Mouse (Mus musculus) bone marrow macrophage, adult 2 months (primary cell): Measurements from ENCODE around the gene Armcx1. TPM values are rescaled to one million over a fixed set of nuclear protein-coding genes. Genes with fewer than 3 reads are reported as not detected.
"Not testable (repeated sequence)": the region's sequence is repeated elsewhere in the genome, so short reads cannot be mapped to it uniquely, and the experiment has no call there.

ENCODE experiments used
- H3K27ac ChIP-seq: 2 replicates; pipeline ENCODE4 v1.5.1; 2012; ENCODE audit warnings: low read depth, low read length; ENCODE audit not compliant: insufficient read depth
- H3K4me1 ChIP-seq: 2 replicates; pipeline ENCODE4 v1.6.1; 2012; ENCODE audit warnings: low read length; ENCODE audit not compliant: control insufficient read depth, insufficient read depth
- H3K4me3 ChIP-seq: 2 replicates; pipeline ENCODE4 v1.5.1; 2012; ENCODE audit warnings: mild to moderate bottlenecking, low read length, moderate library complexity; ENCODE audit not compliant: insufficient read depth
- CTCF ChIP-seq: IDR thresholded peaks from 2 replicates; pipeline ENCODE4 v1.5.1; 2012; ENCODE audit warnings: low read depth, mild to moderate bottlenecking, low read length, moderate library complexity
- POLR2A ChIP-seq: IDR thresholded peaks from 2 replicates; pipeline ENCODE4 v1.6.1; 2012; ENCODE audit warnings: mild to moderate bottlenecking, low read depth, low read length, borderline replicate concordance
- polyA plus RNA-seq: library from polyadenylated mRNA; stranded (reverse); fragments of >200 nt; gene quantifications from 2 replicates; pipeline ENCODE4 v1.2.4, GENCODE M21; 2012; ENCODE audit not compliant: missing spikeins, insufficient read depth, insufficient read length

The Armcx1 gene
- polyA plus RNA-seq, 1 experiment, result not detected

DNA sequence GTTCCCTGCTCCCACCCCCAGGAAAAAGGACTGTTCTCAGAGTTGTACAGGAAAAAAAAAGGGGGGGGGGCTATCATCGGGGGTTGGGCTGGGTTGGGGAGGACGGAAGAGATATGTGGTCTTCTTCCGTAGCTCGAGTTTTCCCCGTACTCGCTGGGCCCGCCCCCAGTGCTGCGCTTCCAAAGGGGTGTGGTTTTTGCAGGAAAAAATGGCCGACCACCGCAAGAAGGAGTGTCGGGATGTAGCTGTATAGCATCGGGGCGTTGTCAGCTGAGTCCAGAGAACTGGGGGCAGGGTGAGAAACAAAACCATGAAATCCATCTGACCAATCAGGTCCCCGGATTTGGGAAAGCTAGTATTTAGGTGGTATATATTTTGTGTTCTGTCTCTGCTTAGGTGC is 761 bp downstream of the Armcx1 start:
- no peak for TF ChIP-seq POLR2A
- no peak for TF ChIP-seq CTCF
- no peak overlapping the region for H3K27ac ChIP-seq

DNA sequence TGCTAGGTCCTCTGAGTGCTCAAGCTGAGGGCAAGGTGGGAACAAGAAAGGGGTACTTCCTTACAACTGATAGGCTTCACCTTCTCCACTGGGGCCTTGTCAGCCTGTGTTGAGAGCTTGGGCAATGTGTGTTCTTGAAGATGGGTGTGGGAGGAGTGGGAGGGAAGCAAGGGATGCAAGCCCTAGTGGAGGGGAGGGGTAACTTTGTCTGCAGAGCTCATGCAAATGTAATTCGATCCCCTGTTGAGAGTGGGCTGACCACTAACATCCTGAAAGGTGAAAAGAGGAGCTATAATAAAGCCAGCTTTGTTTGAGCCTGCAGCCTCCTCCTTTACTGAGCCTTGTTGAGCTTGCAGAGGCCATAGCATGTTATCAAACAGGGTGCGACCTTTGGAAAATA is 6.0 kb downstream of the Armcx1 start:
- not testable (repeated sequence) for H3K27ac ChIP-seq, H3K4me1 ChIP-seq, H3K4me3 ChIP-seq

More for the DNA sequence above, 761 bp downstream of the Armcx1 start:
- Histone ChIP-seq H3K4me1 (0 out of 2 replicates have a peak, but pooled peaks cover 2% of the 10 kb centered on the region), H3K4me3 (peak overlapping the region; percentile 51)

DNA sequence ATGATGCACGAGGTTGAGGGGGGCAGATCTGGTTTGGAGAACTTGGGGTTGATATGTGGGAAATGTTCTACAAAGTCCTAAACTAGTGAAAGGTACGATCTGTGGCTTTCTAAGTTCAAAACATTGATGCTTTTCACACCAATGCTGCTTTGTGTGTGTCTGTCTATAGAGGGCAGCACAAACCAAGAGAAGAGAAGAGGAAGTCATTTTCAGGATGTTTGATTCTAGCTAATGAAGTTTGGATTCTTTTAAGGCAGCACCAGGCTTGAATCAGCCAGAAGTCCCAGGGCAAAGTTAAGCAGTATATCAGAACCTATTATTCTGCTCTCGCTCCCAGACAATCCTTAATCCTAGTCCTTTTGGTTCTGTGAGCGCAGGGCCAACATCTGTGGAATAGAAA is 12.0 kb downstream of the Armcx1 start:
- Histone ChIP-seq H3K27ac (no peak overlapping the region), H3K4me1 (no peaks in the 10 kb centered on the region), H3K4me3 (no peak overlapping the region)
- TF ChIP-seq CTCF (no peak), POLR2A (no peak)

DNA sequence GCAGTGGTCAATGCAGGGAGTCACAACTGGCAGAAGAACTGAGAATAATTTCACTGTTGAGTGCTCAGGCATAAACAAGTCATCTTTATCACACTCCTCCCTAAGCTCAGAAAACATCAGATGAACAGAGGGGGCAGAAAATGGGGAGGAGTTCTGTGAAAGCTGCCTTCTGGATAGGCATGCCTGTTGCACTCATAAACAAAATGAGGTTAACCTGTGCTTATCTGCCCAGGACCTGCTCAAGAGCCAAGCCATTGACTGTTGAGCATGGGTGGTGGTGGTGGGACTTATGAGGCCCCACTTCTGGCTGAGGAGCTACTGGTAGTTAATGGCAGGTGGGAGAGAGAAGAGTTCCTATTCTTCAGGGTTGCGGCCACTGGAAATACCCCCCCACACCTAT is 20.0 kb downstream of the Armcx1 start:
- Histone ChIP-seq H3K4me3 (no peak overlapping the region), H3K4me1 (no peaks in the 10 kb centered on the region), H3K27ac (no peak overlapping the region)
- no peak for TF ChIP-seq CTCF

DNA sequence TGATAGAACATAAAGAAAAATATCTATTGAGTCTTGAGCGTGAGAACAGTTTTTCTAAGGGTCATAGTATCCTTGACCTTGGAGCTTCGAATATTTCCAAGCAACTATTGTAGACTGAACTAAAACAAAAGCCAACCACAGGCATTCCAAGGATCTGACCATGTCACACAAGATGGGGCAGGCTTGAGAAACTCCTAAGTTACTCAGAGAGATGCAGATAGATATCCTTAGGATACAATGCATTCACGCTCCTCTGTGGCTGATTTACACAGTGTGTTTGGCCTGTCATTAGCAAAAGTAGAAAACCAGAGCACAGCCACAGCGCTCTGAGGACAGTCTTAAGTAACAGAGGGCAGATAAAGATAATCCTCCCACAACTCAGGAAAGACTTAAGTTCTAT is 21.4 kb downstream of the Armcx1 start:
- TF ChIP-seq POLR2A (no peak), CTCF (no peak)
- Histone ChIP-seq H3K27ac (no peak overlapping the region), H3K4me1 (no peaks in the 10 kb centered on the region), H3K4me3 (no peak overlapping the region)

DNA sequence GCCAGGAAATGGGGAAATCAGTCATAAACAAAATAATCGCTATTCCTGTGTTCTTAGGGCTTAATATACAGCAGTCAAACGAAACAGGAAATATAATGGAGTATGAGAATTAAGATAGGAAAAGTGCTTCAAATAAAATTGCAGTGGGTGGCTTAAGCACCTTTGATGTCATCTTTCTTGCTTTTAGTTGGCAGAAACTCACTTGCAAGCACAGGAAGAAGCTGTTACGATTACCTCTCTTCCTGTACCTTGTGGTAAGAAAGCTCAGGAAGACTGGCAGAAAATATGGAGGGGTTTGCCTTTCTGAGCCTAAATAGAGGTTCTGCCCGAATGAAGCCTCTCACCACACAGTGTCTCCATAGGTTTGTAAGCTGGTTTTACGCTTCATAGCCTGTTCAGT is 24.1 kb downstream of the Armcx1 start:
- Histone ChIP-seq H3K4me1 (no peaks in the 10 kb centered on the region), H3K27ac (no peak overlapping the region), H3K4me3 (no peak overlapping the region)
- TF ChIP-seq POLR2A, result no peak
- no peak for TF ChIP-seq CTCF

DNA sequence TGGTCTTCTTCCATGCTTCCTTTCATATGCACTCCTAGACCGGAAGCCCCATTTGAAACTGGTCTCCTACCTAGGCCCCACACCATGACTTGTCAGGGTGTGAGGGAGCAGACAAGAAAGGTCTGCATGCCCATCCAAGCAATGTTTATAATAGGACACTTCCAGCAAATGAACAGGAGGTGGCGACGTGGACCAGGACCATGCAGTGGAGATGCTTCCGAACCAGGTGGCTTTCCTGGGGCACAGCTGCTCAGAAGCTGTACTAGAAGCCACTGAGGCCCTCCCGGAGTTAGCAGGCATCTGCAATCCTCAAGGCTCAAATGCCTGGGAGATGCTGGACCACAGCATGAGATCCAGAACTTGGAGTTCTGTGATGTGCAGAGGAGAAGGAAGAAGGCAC is 28.7 kb downstream of the Armcx1 start:
- H3K4me3 ChIP-seq, result no peak overlapping the region
- TF ChIP-seq CTCF (no peak), POLR2A (no peak)
- H3K27ac ChIP-seq, result no peak overlapping the region
- H3K4me1 ChIP-seq, result no peaks in the 10 kb centered on the region

DNA sequence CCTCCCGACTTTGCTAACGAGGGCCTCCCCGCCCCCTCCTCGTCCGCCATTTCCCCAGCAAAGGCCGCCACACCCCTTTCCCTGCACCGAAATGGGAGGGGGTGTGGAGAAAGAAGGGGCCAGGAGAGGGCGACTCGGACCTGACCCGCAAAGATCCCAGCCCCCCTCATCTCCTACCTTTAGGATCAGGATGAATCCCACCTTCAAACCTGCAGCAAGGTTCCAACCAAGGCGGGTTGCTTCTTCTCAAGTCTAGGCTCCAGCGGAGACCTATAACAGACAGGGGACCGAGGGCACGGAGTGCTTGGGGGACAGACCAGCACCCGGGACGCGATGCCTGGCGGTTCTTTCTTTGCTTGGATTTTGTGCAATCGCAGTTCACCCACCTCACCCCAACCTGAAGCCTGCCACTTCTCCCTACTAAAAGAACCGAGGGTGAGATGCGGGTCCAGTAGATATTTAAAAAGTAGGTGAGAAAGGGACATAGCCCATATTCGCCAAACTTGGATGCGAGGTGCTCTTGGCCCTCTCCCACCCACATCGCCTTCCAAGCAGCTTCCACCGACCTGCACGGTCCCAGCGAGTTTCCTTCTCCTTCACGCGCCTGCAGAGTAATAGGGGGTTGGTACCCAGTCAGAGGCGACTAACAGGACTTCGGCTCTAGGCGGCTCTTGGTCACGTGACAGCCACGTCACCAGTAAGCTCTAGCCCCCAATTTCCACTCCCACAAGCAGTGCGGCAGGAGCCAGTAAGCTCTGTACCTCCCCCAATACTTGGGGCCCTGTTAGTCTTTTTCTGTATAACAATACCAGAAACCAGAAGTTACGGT is 33.2 kb downstream of the Armcx1 start, which contains the start of gene Armcx6:
Gene Armcx6 (minus strand): TSS at position 654 of the 829 bp plus-strand sequence.
- no peak for TF ChIP-seq CTCF
- TF ChIP-seq POLR2A, result no peak
- peak within 1 kb of the TSS; percentile 53 for H3K4me3 ChIP-seq
- H3K27ac ChIP-seq, result no peak within 1 kb of the TSS
- H3K4me1 ChIP-seq, result no peaks in the 10 kb centered on the region

DNA sequence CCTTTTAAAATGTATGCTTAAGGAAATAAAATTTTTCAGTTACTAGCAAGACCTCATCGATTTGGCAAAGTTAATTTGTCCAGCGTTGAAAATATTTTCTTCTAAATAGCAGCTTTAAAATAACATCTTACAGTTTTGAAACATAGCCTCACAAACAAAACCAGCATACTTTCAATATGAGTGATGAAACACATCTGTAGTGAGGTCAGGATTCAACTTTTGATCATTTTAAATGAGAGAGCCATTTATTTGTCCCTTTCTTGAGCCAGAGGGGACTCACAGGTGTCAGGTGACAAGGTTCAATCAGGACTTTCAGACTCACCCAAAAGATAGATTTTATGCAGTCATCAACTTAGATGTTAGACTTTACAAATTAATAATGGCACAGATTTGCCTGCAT is 34.1 kb downstream of the Armcx1 start:
- TF ChIP-seq POLR2A (no peak), CTCF (no peak)
- H3K4me1 ChIP-seq, result no peaks in the 10 kb centered on the region
- no peak overlapping the region for H3K27ac ChIP-seq
- H3K4me3 ChIP-seq, result no peak overlapping the region

DNA sequence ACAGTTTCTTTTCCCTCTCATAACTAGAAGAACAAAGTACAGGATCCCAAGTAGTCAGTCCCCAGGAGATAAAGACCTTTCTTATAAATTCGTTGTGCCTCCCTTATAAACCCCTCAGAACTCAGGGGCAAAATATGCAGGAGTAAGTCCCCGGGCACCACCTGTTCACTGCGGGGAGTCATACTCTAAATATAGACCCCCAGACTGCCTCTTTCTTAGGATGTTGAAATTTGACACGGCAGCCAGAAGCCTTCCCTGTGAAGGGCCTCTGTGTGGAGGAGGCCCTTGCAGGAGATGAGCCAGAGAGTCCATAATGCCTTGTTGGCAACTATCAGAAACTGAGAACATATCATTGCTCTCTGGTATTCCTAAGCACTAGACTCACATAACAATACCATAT is 34.8 kb downstream of the Armcx1 start:
- no peak for TF ChIP-seq CTCF
- no peak for TF ChIP-seq POLR2A
- 0 out of 2 replicates have a peak, but pooled peaks cover under 1% of the 10 kb centered on the region for H3K4me1 ChIP-seq
- H3K4me3 ChIP-seq, result no peak overlapping the region
- no peak overlapping the region for H3K27ac ChIP-seq
